9 mouse cellular contexts compared by ENCODE assay signal in genomic region chr9:65724471-65725290, GRCm38 (mm10). TPM values are rescaled to one million over a fixed set of nuclear protein-coding genes. Genes with fewer than 3 reads are reported as not detected.
DNase-seq lines count a peak whose midpoint lies in the region; ATAC-seq lines count a peak whose summit lies in the region.
"Had no signal": no experiment of that assay in that cellular context is flagged by ENCODE, and none has a peak within 500 bp of the region (broad histone marks: within the 10 kb centered on the region; RNA-seq: fewer than 3 reads in every experiment).

No protein-coding gene starts in this region.

- no peak overlapping the region for H3K4me3 ChIP-seq in embryonic facial prominence, embryonic 12.5 days
- H3K4me3 ChIP-seq in heart, embryonic 14.5 days (ENCODE audit: control insufficient read depth in 1 of 2, insufficient read depth in 1 of 2, low read depth in 1 of 2, low read length in 2 of 2), result no peak overlapping the region
- H3K4me3 ChIP-seq in stomach, embryonic 16.5 days (replicated peaks; ENCODE audit: low read length), result no peak overlapping the region
- H3K4me3 ChIP-seq: megakaryocyte, embryonic 14.5 days had no signal

- DNase-seq in layer of hippocampus, adult 11-12 months (ENCODE audit: low spot score), result peak; percentile 47
- no peak for DNase-seq in layer of hippocampus, adult 8-10 months (ENCODE audit: low spot score in 2 of 2)
- DNase-seq in adrenal gland, postnatal 10 days, result peak; percentile 66
- peak; percentile 41 to 55 for DNase-seq in layer of hippocampus, postnatal 10 days (ENCODE audit: low spot score in 2 of 2)
- no peak for DNase-seq in frontal cortex, postnatal 14 days (ENCODE audit: low spot score in 2 of 2)

- H3K4me1 ChIP-seq in embryonic facial prominence, embryonic 12.5 days, result peaks cover 13% of the 10 kb centered on the region
- peaks cover 21 to 55% of the 10 kb centered on the region in 2 experiments for H3K4me1 ChIP-seq in heart, embryonic 14.5 days (ENCODE audit: control insufficient read depth in 2 of 2, insufficient read depth in 2 of 2, low read length in 2 of 2)
- peaks cover 15% of the 10 kb centered on the region; the same call in 1 of the 2 replicates for H3K4me1 ChIP-seq in stomach, embryonic 16.5 days (ENCODE audit: control insufficient read depth, insufficient read depth, low read length)

- peak overlapping the region; percentile 63 for H3K27ac ChIP-seq in embryonic facial prominence, embryonic 12.5 days
- peak overlapping the region; percentile 86 to 87 for H3K27ac ChIP-seq in heart, embryonic 14.5 days (replicated peaks in 1 of 2; ENCODE audit: control insufficient read depth in 1 of 2, insufficient read depth in 1 of 2, low read depth in 2 of 2, low read length in 2 of 2)
- H3K27ac ChIP-seq in stomach, embryonic 16.5 days (ENCODE audit: low read length), result peak overlapping the region; percentile 54; the same call in 1 of the 2 replicates

- no peak overlapping the region for H3K9ac ChIP-seq in embryonic facial prominence, embryonic 12.5 days
- peak overlapping the region; percentile 45; the same call in 1 of the 2 replicates for H3K9ac ChIP-seq in heart, embryonic 14.5 days (ENCODE audit: low read length)
- H3K9ac ChIP-seq in stomach, embryonic 16.5 days (ENCODE audit: low read length), result no peak overlapping the region

- no peaks in the 10 kb centered on the region for H3K9me3 ChIP-seq in embryonic facial prominence, embryonic 12.5 days
- no peaks in the 10 kb centered on the region for H3K9me3 ChIP-seq in heart, embryonic 14.5 days (ENCODE audit: control insufficient read depth, low read length)
- no peaks in the 10 kb centered on the region for H3K9me3 ChIP-seq in stomach, embryonic 16.5 days (replicated peaks; ENCODE audit: control insufficient read depth, low read length)
- H3K9me3 ChIP-seq: megakaryocyte, embryonic 14.5 days had no signal

- 40% methylated on average over 8 of the region's 8 CpGs for whole genome bisulfite sequencing in embryonic facial prominence, embryonic 12.5 days
- 45% methylated on average over 8 of the region's 8 CpGs for WGBS in heart, embryonic 14.5 days
- 64% methylated on average over 8 of the region's 8 CpGs for WGBS in stomach, embryonic 16.5 days

- H3K36me3 ChIP-seq in embryonic facial prominence, embryonic 12.5 days, result peaks cover 8% of the 10 kb centered on the region; the same call in 1 of the 2 replicates
- peaks cover 5% of the 10 kb centered on the region for H3K36me3 ChIP-seq in heart, embryonic 14.5 days (ENCODE audit: control insufficient read depth, insufficient read depth, low read length)
- no peaks in the 10 kb centered on the region for H3K36me3 ChIP-seq in stomach, embryonic 16.5 days (ENCODE audit: control insufficient read depth, insufficient read depth, low read length)

- H3K4me2 ChIP-seq in embryonic facial prominence, embryonic 12.5 days (replicated peaks), result no peak overlapping the region
- peak overlapping the region; percentile 31 for H3K4me2 ChIP-seq in heart, embryonic 14.5 days (ENCODE audit: low read length)
- no peak overlapping the region for H3K4me2 ChIP-seq in stomach, embryonic 16.5 days (ENCODE audit: low read depth, low read length)

- H3K27me3 ChIP-seq in embryonic facial prominence, embryonic 12.5 days, result no peaks in the 10 kb centered on the region
- no peaks in the 10 kb centered on the region for H3K27me3 ChIP-seq in heart, embryonic 14.5 days (ENCODE audit: control insufficient read depth, insufficient read depth, low read length)
- no peaks in the 10 kb centered on the region for H3K27me3 ChIP-seq in stomach, embryonic 16.5 days (ENCODE audit: control insufficient read depth, insufficient read depth, low read length)
- H3K27me3 ChIP-seq: megakaryocyte, embryonic 14.5 days had no signal

- no peak for ATAC-seq in embryonic facial prominence, embryonic 12.5 days (ENCODE audit: insufficient number of reproducible peaks, insufficient read depth, low FRiP score, low TSS enrichment)
- 0 out of 2 replicates have a peak, but pooled peaks have one; percentile 31 for ATAC-seq in heart, embryonic 14.5 days (ENCODE audit: insufficient number of reproducible peaks, insufficient read depth, low FRiP score, low read depth)
- ATAC-seq in stomach, embryonic 16.5 days (ENCODE audit: insufficient read depth, low FRiP score), result no peak

RNA-seq across cellular contexts. Expression of gene Oaz2, which starts 56.9 kb away (rescaled TPM):
- 100 to 1,000 TPM; 188 to 226 (median 208) TPM for total RNA-seq in layer of hippocampus, adult 8-10 months (2022)
- total RNA-seq in adrenal gland, postnatal 10 days (2021), result 100 to 1,000 TPM; 148 to 194 TPM
- polyA plus RNA-seq in embryonic facial prominence, embryonic 12.5 days (2016; fragmentation: Nextera tagmentation; extraction: Ambion mirVana), result 299 TPM in 2 replicates
- polyA plus RNA-seq in heart, embryonic 14.5 days (2014; fragmentation: Nextera tagmentation; extraction: Ambion mirVana), result 210 and 223 TPM in 2 replicates
- total RNA-seq in layer of hippocampus, postnatal 10 days (2021), result 100 to 1,000 TPM; 202 to 214 TPM
- polyA plus RNA-seq in stomach, embryonic 16.5 days (2015; fragmentation: Nextera tagmentation; extraction: Ambion mirVana), result 200 and 218 TPM in 2 replicates

Comparison
In these comparisons a context has a peak if more than half of its experiments do, and no peak if none do; other contexts are left out.
1. DNase-seq: peak in layer of hippocampus, adult 11-12 months (single experiment), adrenal gland, postnatal 10 days (single experiment) and layer of hippocampus, postnatal 10 days (2 of 2); none in layer of hippocampus, adult 8-10 months (0 of 2) and frontal cortex, postnatal 14 days (0 of 2).
2. Peak in every context shown above with its lines, with median percentiles within 50 percentile points of each other: H3K27ac ChIP-seq.